Comparison of ENCODE assay signal across 7 mouse cellular contexts in genomic region chr4:106985899-106986832, GRCm38 (mm10).
A peak's percentile ranks its signal among the peaks of the same experiment; 100 is the strongest.
DNase-seq lines count a peak whose midpoint lies in the region; ATAC-seq lines count a peak whose summit lies in the region.

No protein-coding gene starts in this region.

- H3K4me3 ChIP-seq in embryonic facial prominence, embryonic 11.5 days (ENCODE audit: low read depth, low read length), result no peak overlapping the region
- no peak overlapping the region for H3K4me3 ChIP-seq in neural tube, embryonic 13.5 days

- WGBS in embryonic facial prominence, embryonic 11.5 days, result 19% methylated on average over 15 of the region's 15 CpGs
- 15% methylated on average over 15 of the region's 15 CpGs for WGBS in neural tube, embryonic 13.5 days

- peak; percentile 76 for DNase-seq in embryonic facial prominence, embryonic 11.5 days (ENCODE audit: low spot score)
- DNase-seq in heart, adult 9 months (ENCODE audit: low spot score in 2 of 2), result peak; percentile 43 to 59
- DNase-seq in kidney, postnatal 36 days, result peak; percentile 42 to 53
- no peak for DNase-seq in adrenal gland, adult 8-10 months
- DNase-seq in adrenal gland, adult 18-20 months (ENCODE audit: low spot score in 2 of 2), result no peak

- H3K4me1 ChIP-seq in embryonic facial prominence, embryonic 11.5 days (ENCODE audit: control insufficient read depth, insufficient read depth, low read length), result peaks cover 41% of the 10 kb centered on the region
- H3K4me1 ChIP-seq in neural tube, embryonic 13.5 days (replicated peaks), result peaks cover 99% of the 10 kb centered on the region

- no peaks in the 10 kb centered on the region for H3K27me3 ChIP-seq in embryonic facial prominence, embryonic 11.5 days (ENCODE audit: control insufficient read depth, insufficient read depth, low read length)
- H3K27me3 ChIP-seq in neural tube, embryonic 13.5 days, result no peaks in the 10 kb centered on the region

- peak overlapping the region; percentile 75 for H3K27ac ChIP-seq in embryonic facial prominence, embryonic 11.5 days (replicated peaks; ENCODE audit: low read depth, low read length)
- H3K27ac ChIP-seq in neural tube, embryonic 13.5 days (replicated peaks), result peak overlapping the region; percentile 85

- H3K9me3 ChIP-seq in embryonic facial prominence, embryonic 11.5 days (replicated peaks; ENCODE audit: control insufficient read depth, low read length), result no peaks in the 10 kb centered on the region
- no peaks in the 10 kb centered on the region for H3K9me3 ChIP-seq in neural tube, embryonic 13.5 days

- H3K9ac ChIP-seq in embryonic facial prominence, embryonic 11.5 days (replicated peaks; ENCODE audit: low read length), result peak overlapping the region; percentile 52
- H3K9ac ChIP-seq in neural tube, embryonic 13.5 days, result peak overlapping the region; percentile 52

- H3K4me2 ChIP-seq in embryonic facial prominence, embryonic 11.5 days (ENCODE audit: low read depth, low read length), result no peak overlapping the region; the same call in 1 of the 2 replicates
- peak overlapping the region; percentile 23; the same call in 1 of the 2 replicates for H3K4me2 ChIP-seq in neural tube, embryonic 13.5 days

- ATAC-seq in embryonic facial prominence, embryonic 11.5 days (replicated peaks; ENCODE audit: insufficient number of reproducible peaks, low FRiP score, low TSS enrichment, low read depth), result peak; percentile 61
- peak; percentile 30; the same call in 1 of the 2 replicates for ATAC-seq in neural tube, embryonic 13.5 days (ENCODE audit: low read depth)
- ATAC-seq in erythroblast, adult 5-6 weeks (replicated peaks; ENCODE audit: low FRiP score, poor library complexity, severe bottlenecking), result no peak

- no peaks in the 10 kb centered on the region for H3K36me3 ChIP-seq in embryonic facial prominence, embryonic 11.5 days (replicated peaks; ENCODE audit: control insufficient read depth, insufficient read depth, low read depth, low read length)
- H3K36me3 ChIP-seq in neural tube, embryonic 13.5 days, result no peaks in the 10 kb centered on the region

Comparison
In these comparisons a context has a peak if more than half of its experiments do, and no peak if none do; other contexts are left out.
1. DNase-seq: peak in embryonic facial prominence, embryonic 11.5 days (single experiment), heart, adult 9 months (2 of 2) and kidney, postnatal 36 days (2 of 2); none in adrenal gland, adult 8-10 months (single experiment) and adrenal gland, adult 18-20 months (0 of 2).